Mouse (Mus musculus): ENCODE measurements around the gene Otop2. TPM values are rescaled to one million over a fixed set of nuclear protein-coding genes. Genes with fewer than 3 reads are reported as not detected.

The Otop2 gene
- total and polyA plus RNA-seq, 3 experiments: not detected

- Histone ChIP-seq H3K4me1 (ENCODE audit: control insufficient read depth in 1 of 2, insufficient read depth in 2 of 2) (peaks cover 0 to 24% of the 10 kb centered on the region in 2 experiments; a peak in 2 of 4 replicates), H3K9me3 (replicated peaks; ENCODE audit: low read length) (no peaks in the 10 kb centered on the region), H3K27me3 (replicated peaks) (no peaks in the 10 kb centered on the region), H3K4me3 (replicated peaks in 1 of 3; ENCODE audit: low read depth in 2 of 3, low read length in 2 of 3, poor library complexity in 1 of 3) (no peak overlapping the region), H3K4me2 (ENCODE audit: insufficient read depth, low read depth, poor library complexity, severe bottlenecking) (no peak overlapping the region), H3K9ac (ENCODE audit: insufficient read depth, low read depth) (no peak overlapping the region), H3K36me3 (replicated peaks in 1 of 2; ENCODE audit: control insufficient read depth in 1 of 2, insufficient read depth in 1 of 2, low read length in 1 of 2) (peaks cover 0 to 7% of the 10 kb centered on the region in 2 experiments), H3K27ac (ENCODE audit: insufficient read depth, low read depth) (no peak overlapping the region), H3K79me2 (replicated peaks; ENCODE audit: control insufficient read depth, extremely low read depth, insufficient read depth, poor library complexity, severe bottlenecking) (no peaks in the 10 kb centered on the region)
- dilution Hi-C loops (cut with MboI; ENCODE audit: extremely low pct_ligation_motif_present, extremely low pct_unique_long_range_greater_than_20kb, low sequenced_read_pairs): no loop called here
- no peak for TF ChIP-seq CHD1 (IDR thresholded peaks at IDR 0.05; ENCODE audit: low read depth, low read length)
- TF ChIP-seq POLR2AphosphoS2 (IDR thresholded peaks at IDR 0.05; ENCODE audit: low read depth, low read length): no peak
- no peak for TF ChIP-seq MYC (IDR thresholded peaks at IDR 0.05; ENCODE audit: low read depth, low read length)
- TF ChIP-seq SIN3A (IDR thresholded peaks at IDR 0.05; ENCODE audit: low read length): no peak
- no peak for TF ChIP-seq USF1 (IDR thresholded peaks at IDR 0.05; ENCODE audit: low read depth, low read length)
- TF ChIP-seq NRF1 (IDR thresholded peaks at IDR 0.05; ENCODE audit: low read depth, low read length): no peak
- TF ChIP-seq MEF2A (IDR thresholded peaks at IDR 0.05; ENCODE audit: borderline replicate concordance, low read depth, low read length): no peak
- no peak for TF ChIP-seq MAFK (IDR thresholded peaks at IDR 0.05; ENCODE audit: insufficient replicate concordance, low read length)
- no peak for TF ChIP-seq BHLHE40 (IDR thresholded peaks at IDR 0.05; ENCODE audit: low read depth, low read length)
- TF ChIP-seq IRF4 (IDR thresholded peaks at IDR 0.05; ENCODE audit: low read depth, low read length): no peak
- no peak for TF ChIP-seq JUN (IDR thresholded peaks at IDR 0.05; ENCODE audit: insufficient read depth, low read depth, low read length)
- no peak for TF ChIP-seq ZC3H11A (IDR thresholded peaks at IDR 0.05; ENCODE audit: low read depth, low read length)
- TF ChIP-seq UBTF (IDR thresholded peaks at IDR 0.05; ENCODE audit: low read depth, low read length): no peak
- TF ChIP-seq TBP (conservative IDR thresholded peaks at IDR 0.05; ENCODE audit: low read depth, low read length): no peak
- TF ChIP-seq JUND (conservative IDR thresholded peaks at IDR 0.05; ENCODE audit: low read depth, low read length): no peak
- TF ChIP-seq SMC3 (IDR thresholded peaks at IDR 0.05; ENCODE audit: low read depth, low read length): no peak
- DNase-seq (ENCODE audit: extremely low read depth): no peak
- in situ Hi-C loops (cut with MboI; ENCODE audit: low pct_ligation_motif_present, low pct_unique_long_range_greater_than_20kb, low sequenced_read_pairs): no loop called here
These were observed 23.5 kb upstream of the Otop2 start for GRCm38 (mm10) chr11:115283486-115283765.

- no peak for TF ChIP-seq JUND (conservative IDR thresholded peaks at IDR 0.05; ENCODE audit: low read depth, low read length)
- no peak for TF ChIP-seq SMC3 (IDR thresholded peaks at IDR 0.05; ENCODE audit: low read depth, low read length)
- no peak for TF ChIP-seq NELFE (IDR thresholded peaks at IDR 0.05; ENCODE audit: low read depth, low read length)
- no peak for TF ChIP-seq MAX (IDR thresholded peaks at IDR 0.05; ENCODE audit: low read length)
- TF ChIP-seq MEF2A (IDR thresholded peaks at IDR 0.05; ENCODE audit: borderline replicate concordance, low read depth, low read length): no peak
- no peak for TF ChIP-seq PAX5 (IDR thresholded peaks at IDR 0.05; ENCODE audit: low read length)
- TF ChIP-seq POLR2A (IDR thresholded peaks at IDR 0.05; ENCODE audit: low read depth, low read length): no peak
- no peak for TF ChIP-seq ETS1 (conservative IDR thresholded peaks at IDR 0.05; ENCODE audit: low read depth, low read length)
- no peak for TF ChIP-seq ZNF384 (IDR thresholded peaks at IDR 0.05; ENCODE audit: low read depth, low read length)
- no peak for TF ChIP-seq MAFK (IDR thresholded peaks at IDR 0.05; ENCODE audit: insufficient replicate concordance, low read length)
- no peak for TF ChIP-seq MYC (IDR thresholded peaks at IDR 0.05; ENCODE audit: low read depth, low read length)
- TF ChIP-seq USF2 (conservative IDR thresholded peaks at IDR 0.05; ENCODE audit: low read depth, low read length): no peak
- TF ChIP-seq USF1 (IDR thresholded peaks at IDR 0.05; ENCODE audit: low read depth, low read length): no peak
- no peak overlapping the region for H3K4me3 ChIP-seq (replicated peaks in 1 of 3; ENCODE audit: low read depth in 2 of 3, low read length in 2 of 3, poor library complexity in 1 of 3)
- H3K4me1 ChIP-seq (ENCODE audit: control insufficient read depth in 1 of 2, insufficient read depth in 2 of 2): peaks cover 0 to 18% of the 10 kb centered on the region in 2 experiments; a peak in 2 of 4 replicates
- no peak for DNase-seq (ENCODE audit: extremely low read depth)
- no peaks in the 10 kb centered on the region for H3K9me3 ChIP-seq (replicated peaks; ENCODE audit: low read length)
- H3K4me2 ChIP-seq (ENCODE audit: insufficient read depth, low read depth, poor library complexity, severe bottlenecking): no peak overlapping the region
- no peaks in the 10 kb centered on the region for H3K27me3 ChIP-seq (replicated peaks)
- no peak overlapping the region for H3K9ac ChIP-seq (ENCODE audit: insufficient read depth, low read depth)
- dilution Hi-C loops (cut with MboI; ENCODE audit: extremely low pct_ligation_motif_present, extremely low pct_unique_long_range_greater_than_20kb, low sequenced_read_pairs): no loop called here
- no peak overlapping the region for H3K27ac ChIP-seq (ENCODE audit: insufficient read depth, low read depth)
- H3K36me3 ChIP-seq (replicated peaks in 1 of 2; ENCODE audit: control insufficient read depth in 1 of 2, insufficient read depth in 1 of 2, low read length in 1 of 2): peaks cover 0 to 7% of the 10 kb centered on the region in 2 experiments
- in situ Hi-C loops (cut with MboI; ENCODE audit: low pct_ligation_motif_present, low pct_unique_long_range_greater_than_20kb, low sequenced_read_pairs): no loop called here
- H3K79me2 ChIP-seq (replicated peaks; ENCODE audit: control insufficient read depth, extremely low read depth, insufficient read depth, poor library complexity, severe bottlenecking): no peaks in the 10 kb centered on the region
These were observed 22.9 kb upstream of the Otop2 start for GRCm38 (mm10) chr11:115283891-115284620.

All from CH12.LX (cell line).